Mouse (Mus musculus): ENCODE results near the gene Tmem206. TPM values are rescaled to one million over a fixed set of nuclear protein-coding genes. Genes with fewer than 3 reads are reported as not detected.

Gene Tmem206
- polyA plus RNA-seq, 1 experiment from 2014 or later = 36.6 TPM

DNA sequence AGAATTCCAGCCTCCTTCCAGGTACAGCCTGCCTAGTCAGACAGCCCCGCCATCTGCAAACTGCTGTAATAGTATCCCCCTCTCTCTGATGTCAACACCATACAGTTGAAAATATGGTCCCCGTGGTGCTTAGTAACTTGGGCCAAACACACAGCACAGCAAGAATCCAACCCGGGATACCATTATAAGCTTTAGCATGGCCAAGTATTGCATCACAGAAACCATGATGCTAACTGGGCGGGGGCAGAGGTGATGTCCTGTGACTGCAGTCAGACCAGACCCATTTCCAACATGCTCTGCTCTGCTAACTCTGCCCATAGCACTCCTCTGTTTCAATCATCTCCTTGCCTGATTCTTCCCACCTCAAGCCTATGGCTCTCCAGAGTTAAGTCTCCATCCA lies 11.8 kb upstream of the Tmem206 start:
- no peak for DNase-seq (ENCODE audit: low spot score)
- peaks cover 6% of the 10 kb centered on the region; the same call in 1 of the 2 replicates for H3K27me3 ChIP-seq (ENCODE audit: insufficient read depth, poor library complexity, severe bottlenecking)
- no peaks in the 10 kb centered on the region for H3K9me3 ChIP-seq
- no peak overlapping the region for H3K27ac ChIP-seq
- H3K4me3 ChIP-seq = no peak overlapping the region
- peaks cover 4% of the 10 kb centered on the region for H3K36me3 ChIP-seq
- peaks cover 24% of the 10 kb centered on the region for H3K4me1 ChIP-seq (replicated peaks)
- WGBS = 80% methylated on average over 4 of the region's 4 CpGs

DNA sequence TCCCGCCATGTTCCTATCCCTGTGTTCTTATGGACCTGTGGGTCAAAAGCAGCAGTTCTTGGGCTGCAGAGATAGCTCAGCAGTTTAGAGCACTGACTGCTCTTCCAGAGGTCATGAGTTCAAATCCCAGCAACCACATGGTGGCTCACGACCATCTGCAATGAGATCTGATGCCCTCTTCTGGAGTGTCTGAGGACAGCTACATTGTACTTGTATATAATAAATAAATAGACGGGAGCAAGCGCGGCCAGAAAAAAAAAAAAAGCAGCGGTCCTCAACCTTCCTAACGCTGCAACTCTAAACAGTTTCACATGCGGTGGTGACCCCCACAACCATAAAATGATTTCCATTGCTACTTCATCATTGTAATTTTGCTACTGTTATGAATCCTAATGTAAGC lies 8.9 kb upstream of the Tmem206 start:
- WGBS = 89% methylated on average over 8 of the region's 8 CpGs
- Histone ChIP-seq H3K36me3 (no peaks in the 10 kb centered on the region), H3K27ac (peak overlapping the region; percentile 97; the same call in 1 of the 2 replicates), H3K9me3 (no peaks in the 10 kb centered on the region), H3K4me3 (peak overlapping the region; percentile 84), H3K27me3 (ENCODE audit: insufficient read depth, poor library complexity, severe bottlenecking) (peaks cover 9% of the 10 kb centered on the region; the same call in 1 of the 2 replicates), H3K4me1 (replicated peaks) (peaks cover 24% of the 10 kb centered on the region)
- no peak for DNase-seq (ENCODE audit: low spot score)

DNA sequence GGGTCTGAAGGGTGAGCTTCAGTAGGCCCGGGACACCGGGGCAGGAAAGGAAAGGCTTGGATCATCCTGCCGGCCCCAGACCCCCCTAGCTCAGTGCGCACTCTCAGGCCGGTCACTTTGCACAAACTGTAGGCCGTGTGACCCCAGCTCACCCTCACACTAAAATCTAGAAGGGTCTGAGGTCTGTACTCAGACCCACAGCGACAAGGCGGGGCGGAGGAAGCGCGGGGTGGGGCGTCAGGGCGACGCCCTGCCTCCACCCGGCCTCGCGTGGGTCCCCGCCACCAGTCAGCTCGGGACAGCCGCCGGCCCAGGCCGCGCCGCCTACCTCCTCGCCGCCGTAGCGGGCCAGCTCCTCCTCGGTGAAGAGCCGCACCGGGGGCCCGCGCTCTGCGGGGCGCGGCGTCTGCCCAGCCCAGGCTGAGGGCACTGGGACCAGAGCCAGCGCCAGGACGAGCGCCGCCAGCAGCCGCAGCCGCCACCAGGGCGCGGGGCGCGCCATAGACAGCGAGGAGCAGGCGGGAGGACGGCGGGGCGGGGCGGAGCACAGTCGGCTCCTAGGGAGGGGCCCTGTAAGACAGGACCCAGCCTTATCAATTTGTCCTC lies 8.0 kb upstream of the Tmem206 start, which contains the start of gene Nenf:
Nenf (minus strand) TSS at position 604 of the 606 bp plus-strand sequence.
- Histone ChIP-seq H3K36me3 (no peaks in the 10 kb centered on the region), H3K27ac (peak within 1 kb of the TSS; percentile 97), H3K4me3 (peak within 1 kb of the TSS; percentile 84), H3K9me3 (no peaks in the 10 kb centered on the region), H3K27me3 (ENCODE audit: insufficient read depth, poor library complexity, severe bottlenecking) (peaks cover 9% of the 10 kb centered on the region; the same call in 1 of the 2 replicates), H3K4me1 (replicated peaks) (peaks cover 21% of the 10 kb centered on the region)
- under 1% methylated on average over 54 of the region's 54 CpGs for WGBS
- DNase-seq (ENCODE audit: low spot score) = peak; percentile 75

DNA sequence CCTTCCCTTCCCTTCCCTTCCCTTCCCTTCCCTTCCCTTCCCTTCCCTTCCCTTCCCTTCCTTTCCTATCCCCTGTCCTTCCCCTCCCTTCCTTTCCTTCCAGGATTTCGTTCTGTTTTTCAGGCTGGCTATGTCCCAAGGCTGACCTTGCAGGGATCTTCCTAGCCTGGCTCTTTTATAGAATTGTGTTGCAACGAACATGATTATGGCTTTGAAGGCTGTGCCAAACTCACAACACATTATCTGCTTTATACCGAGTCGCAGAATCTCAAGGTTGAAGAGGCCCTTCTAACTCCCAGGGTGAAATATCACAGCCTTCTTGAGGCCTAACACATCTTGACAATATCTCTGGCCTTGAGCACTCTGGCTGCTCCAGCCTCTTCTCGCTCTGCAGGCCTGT lies 7.0 kb upstream of the Tmem206 start:
- Histone ChIP-seq H3K9me3 (no peaks in the 10 kb centered on the region), H3K4me1 (replicated peaks) (peaks cover 15% of the 10 kb centered on the region), H3K27me3 (ENCODE audit: insufficient read depth, poor library complexity, severe bottlenecking) (peaks cover 9% of the 10 kb centered on the region; the same call in 1 of the 2 replicates), H3K36me3 (no peaks in the 10 kb centered on the region), H3K27ac (no peak overlapping the region), H3K4me3 (no peak overlapping the region)
- DNase-seq (ENCODE audit: low spot score) = no peak
- WGBS = 86% methylated on average over 5 of the region's 5 CpGs

DNA sequence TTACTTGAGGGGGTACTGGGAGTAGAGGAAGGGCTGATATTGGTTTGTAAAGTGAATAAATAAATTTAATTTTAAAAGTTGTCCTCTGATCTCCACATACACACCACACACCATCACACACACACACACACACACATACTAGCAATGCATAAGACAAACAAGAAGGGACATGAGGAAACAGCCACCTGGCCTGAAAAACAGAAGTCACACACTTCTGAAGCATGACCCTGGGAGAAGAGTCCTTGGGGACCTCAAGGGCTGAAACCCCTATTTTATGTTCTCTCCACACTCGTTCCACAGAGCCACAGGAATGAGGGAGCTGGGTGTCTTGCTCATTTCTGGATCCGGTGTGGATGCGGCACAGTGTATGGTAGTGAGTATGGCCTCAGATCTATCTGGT lies 2.3 kb upstream of the Tmem206 start:
- Histone ChIP-seq H3K4me1 (replicated peaks) (peaks cover 32% of the 10 kb centered on the region), H3K36me3 (peaks cover 5% of the 10 kb centered on the region; the same call in 1 of the 2 replicates), H3K27me3 (ENCODE audit: insufficient read depth, poor library complexity, severe bottlenecking) (peaks cover 19% of the 10 kb centered on the region; the same call in 1 of the 2 replicates), H3K27ac (no peak overlapping the region), H3K4me3 (no peak overlapping the region), H3K9me3 (no peaks in the 10 kb centered on the region)
- WGBS = 84% methylated on average over 3 of the region's 3 CpGs
- no peak for DNase-seq (ENCODE audit: low spot score)

DNA sequence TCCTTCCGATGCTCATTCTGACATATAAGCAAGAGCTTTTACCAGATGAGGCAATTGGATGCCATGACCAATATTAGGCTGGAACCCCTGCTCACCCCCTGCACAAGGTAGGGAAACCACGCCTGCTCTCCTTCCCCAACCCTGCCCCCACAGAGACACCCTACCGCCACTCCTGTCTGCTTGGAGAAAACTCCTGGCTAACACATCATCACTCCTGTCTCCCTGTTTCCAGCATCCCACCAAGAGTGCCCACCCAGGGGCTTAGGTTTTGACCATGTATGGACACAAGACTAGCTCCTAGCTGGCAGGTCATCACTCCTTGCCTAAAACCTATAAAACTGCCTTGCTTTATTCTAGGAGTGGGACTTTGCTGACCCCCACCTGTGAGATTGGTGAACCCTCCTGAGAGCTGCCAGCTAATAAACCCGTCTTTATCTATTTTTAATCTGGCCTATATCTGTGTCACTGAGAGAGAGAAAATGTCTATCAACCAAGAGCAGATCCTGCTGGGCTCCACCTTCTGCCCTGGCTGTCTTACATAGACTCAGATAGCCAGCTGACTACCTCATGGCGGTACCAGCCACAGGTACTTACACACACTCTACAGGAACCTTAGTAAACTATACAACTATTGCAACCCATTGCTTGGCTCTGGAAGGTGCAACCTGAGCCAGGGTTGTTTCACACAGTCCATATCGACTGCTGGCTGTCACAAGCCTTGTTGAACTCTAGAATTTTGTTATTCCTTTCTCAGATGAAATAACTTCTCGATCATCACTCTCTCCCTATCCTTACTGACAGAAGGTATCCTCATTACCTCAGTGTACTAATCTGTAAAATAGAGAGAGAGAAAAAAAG lies 750 bp upstream of the Tmem206 start:
- WGBS = 80% methylated on average over 7 of the region's 7 CpGs
- H3K4me3 ChIP-seq = no peak overlapping the region
- H3K36me3 ChIP-seq = peaks cover 16% of the 10 kb centered on the region
- H3K27me3 ChIP-seq (ENCODE audit: insufficient read depth, poor library complexity, severe bottlenecking) = 0 out of 2 replicates have a peak, but pooled peaks cover 10% of the 10 kb centered on the region
- H3K4me1 ChIP-seq (replicated peaks) = peaks cover 33% of the 10 kb centered on the region
- no peak for DNase-seq (ENCODE audit: low spot score)
- H3K27ac ChIP-seq = peak overlapping the region; percentile 95
- H3K9me3 ChIP-seq = no peaks in the 10 kb centered on the region

DNA sequence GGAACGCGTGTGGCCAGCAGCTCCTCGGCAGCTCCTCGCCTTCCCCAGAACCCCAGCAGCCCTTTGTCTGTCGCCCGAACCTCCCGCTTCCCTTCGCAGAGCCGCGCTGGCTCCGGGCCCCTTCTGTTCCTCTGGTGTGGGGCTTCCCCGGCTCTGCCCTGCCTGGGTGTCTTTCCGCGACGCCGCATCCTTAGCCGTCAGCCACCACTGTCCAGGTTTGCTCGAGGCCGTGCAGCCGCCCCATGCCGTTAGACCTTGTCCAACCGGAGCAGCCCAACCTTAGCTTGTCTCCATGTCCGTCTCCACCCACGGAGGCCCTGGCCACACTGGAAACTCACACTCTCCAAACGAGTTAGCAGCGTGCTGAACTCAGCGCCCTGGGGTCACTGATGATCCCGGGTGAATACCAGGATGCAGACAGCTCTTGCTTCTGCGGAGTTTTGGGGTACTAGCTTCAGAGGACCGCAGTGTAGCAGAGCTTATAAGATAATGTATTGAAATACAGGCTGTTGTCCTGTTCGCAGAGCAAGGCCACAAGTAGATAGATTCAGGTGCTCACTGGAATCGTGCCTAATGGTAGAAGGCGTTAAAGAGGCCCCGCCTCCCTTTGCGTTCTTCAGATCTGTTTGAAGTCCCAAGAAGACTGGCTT lies 646 bp downstream of the Tmem206 start:
- Histone ChIP-seq H3K4me1 (replicated peaks) (peaks cover 33% of the 10 kb centered on the region), H3K9me3 (no peaks in the 10 kb centered on the region), H3K27me3 (ENCODE audit: insufficient read depth, poor library complexity, severe bottlenecking) (0 out of 2 replicates have a peak, but pooled peaks cover 10% of the 10 kb centered on the region), H3K36me3 (peaks cover 29% of the 10 kb centered on the region), H3K4me3 (peak overlapping the region; percentile 92), H3K27ac (peak overlapping the region; percentile 95)
- WGBS = 2% methylated on average over 35 of the region's 35 CpGs
- DNase-seq (ENCODE audit: low spot score) = peak; percentile 73

DNA sequence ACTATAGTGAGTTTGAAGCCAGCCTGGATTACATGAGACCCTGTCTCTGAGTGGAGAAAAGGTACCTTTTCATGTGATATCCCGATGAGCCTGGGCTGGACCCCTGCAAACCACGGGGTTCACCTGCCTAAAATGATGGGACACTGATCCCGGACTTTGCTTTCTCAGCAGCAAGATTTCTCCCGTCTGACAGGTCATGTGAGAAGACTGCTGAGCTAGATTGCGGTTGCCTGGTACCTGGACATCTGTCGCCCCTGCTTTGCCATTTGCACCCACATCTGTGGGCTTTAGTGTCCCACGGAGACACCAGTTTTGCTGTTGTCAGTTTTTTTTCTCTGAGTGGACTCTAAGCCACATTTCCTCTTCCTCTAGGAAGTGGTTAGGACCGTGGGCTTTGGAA lies 1.5 kb downstream of the Tmem206 start:
- Histone ChIP-seq H3K27me3 (ENCODE audit: insufficient read depth, poor library complexity, severe bottlenecking) (0 out of 2 replicates have a peak, but pooled peaks cover 10% of the 10 kb centered on the region), H3K27ac (no peak overlapping the region), H3K4me3 (peak overlapping the region; percentile 92), H3K9me3 (no peaks in the 10 kb centered on the region), H3K4me1 (replicated peaks) (peaks cover 33% of the 10 kb centered on the region), H3K36me3 (peaks cover 38% of the 10 kb centered on the region)
- DNase-seq (ENCODE audit: low spot score) = no peak
- WGBS = 88% methylated on average over 8 of the region's 8 CpGs

DNA sequence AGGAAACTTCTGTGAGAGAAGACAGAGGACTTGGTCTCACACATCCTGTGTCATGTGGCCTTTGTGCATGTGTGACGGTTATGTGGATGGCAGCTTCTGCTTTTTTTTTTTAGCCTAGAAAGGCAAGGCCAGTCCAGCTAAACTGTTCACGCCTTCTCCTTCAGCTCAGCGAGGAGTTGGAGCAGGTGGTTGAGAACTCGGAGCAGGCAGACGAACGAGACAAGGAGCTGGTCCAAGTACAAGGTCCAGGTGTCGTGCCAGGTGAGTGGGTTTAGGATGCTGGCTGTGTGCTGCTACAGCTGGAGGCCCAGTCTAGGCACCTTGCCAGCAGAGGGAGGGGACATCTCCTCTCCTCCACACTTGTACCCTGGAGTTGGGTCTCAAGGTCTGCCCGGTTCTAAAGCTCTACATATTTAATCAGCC lies 2.3 kb downstream of the Tmem206 start:
- no peaks in the 10 kb centered on the region for H3K9me3 ChIP-seq
- WGBS = 93% methylated on average over 8 of the region's 8 CpGs
- peaks cover 33% of the 10 kb centered on the region for H3K4me1 ChIP-seq (replicated peaks)
- 0 out of 2 replicates have a peak, but pooled peaks cover 10% of the 10 kb centered on the region for H3K27me3 ChIP-seq (ENCODE audit: insufficient read depth, poor library complexity, severe bottlenecking)
- DNase-seq (ENCODE audit: low spot score) = no peak
- peaks cover 46% of the 10 kb centered on the region for H3K36me3 ChIP-seq
- H3K4me3 ChIP-seq = no peak overlapping the region
- no peak overlapping the region for H3K27ac ChIP-seq

DNA sequence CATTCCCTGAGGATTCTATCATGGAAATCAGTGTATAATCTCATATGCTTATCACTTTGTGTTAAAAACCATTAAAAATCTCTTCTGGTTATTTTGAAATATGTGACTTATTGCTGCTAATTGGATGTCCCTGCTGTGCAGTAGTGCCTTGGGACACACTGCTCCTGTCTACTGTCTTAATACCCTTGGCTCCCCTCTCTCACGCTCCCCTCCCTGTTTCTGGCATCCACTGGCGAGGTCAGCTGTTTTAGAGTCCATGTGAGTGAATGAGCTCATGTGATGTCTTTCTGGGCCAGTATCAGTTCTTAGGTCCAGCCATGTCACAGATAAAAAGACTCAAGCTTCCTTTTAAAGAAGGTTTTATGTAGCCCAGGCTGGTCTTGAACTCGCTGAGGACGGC lies 4.6 kb downstream of the Tmem206 start:
- no peak overlapping the region for H3K27ac ChIP-seq
- H3K9me3 ChIP-seq = no peaks in the 10 kb centered on the region
- H3K4me1 ChIP-seq (replicated peaks) = peaks cover 31% of the 10 kb centered on the region
- no peak for DNase-seq (ENCODE audit: low spot score)
- no peaks in the 10 kb centered on the region for H3K27me3 ChIP-seq (ENCODE audit: insufficient read depth, poor library complexity, severe bottlenecking)
- no peak overlapping the region for H3K4me3 ChIP-seq
- peaks cover 63% of the 10 kb centered on the region for H3K36me3 ChIP-seq
- 84% methylated on average over 4 of the region's 4 CpGs for WGBS

DNA sequence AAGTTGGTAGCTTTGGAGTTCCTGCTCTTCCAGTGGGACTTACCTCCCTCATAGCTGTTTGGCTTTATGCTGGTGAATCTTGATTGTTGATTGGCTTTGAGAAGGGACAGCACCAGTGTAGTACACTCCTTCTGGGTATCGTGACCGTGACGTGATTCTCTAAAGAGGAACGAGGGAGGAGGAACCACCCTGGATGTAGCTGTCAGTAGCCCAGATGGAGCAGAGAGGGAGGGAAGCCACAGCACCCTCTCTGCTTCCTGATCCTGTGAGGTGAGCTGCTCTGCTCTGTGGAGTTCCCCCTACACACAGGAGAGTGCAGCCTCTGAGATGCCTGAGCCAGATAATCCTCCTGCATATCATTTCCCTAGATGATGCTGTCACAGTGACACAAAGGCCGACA lies 8.8 kb downstream of the Tmem206 start:
- H3K36me3 ChIP-seq = peaks cover 87% of the 10 kb centered on the region
- no peak overlapping the region for H3K4me3 ChIP-seq
- H3K27me3 ChIP-seq (ENCODE audit: insufficient read depth, poor library complexity, severe bottlenecking) = no peaks in the 10 kb centered on the region
- H3K9me3 ChIP-seq = no peaks in the 10 kb centered on the region
- DNase-seq (ENCODE audit: low spot score) = no peak
- no peaks in the 10 kb centered on the region for H3K4me1 ChIP-seq (replicated peaks)
- 85% methylated on average over 5 of the region's 5 CpGs for WGBS
- no peak overlapping the region for H3K27ac ChIP-seq

DNA sequence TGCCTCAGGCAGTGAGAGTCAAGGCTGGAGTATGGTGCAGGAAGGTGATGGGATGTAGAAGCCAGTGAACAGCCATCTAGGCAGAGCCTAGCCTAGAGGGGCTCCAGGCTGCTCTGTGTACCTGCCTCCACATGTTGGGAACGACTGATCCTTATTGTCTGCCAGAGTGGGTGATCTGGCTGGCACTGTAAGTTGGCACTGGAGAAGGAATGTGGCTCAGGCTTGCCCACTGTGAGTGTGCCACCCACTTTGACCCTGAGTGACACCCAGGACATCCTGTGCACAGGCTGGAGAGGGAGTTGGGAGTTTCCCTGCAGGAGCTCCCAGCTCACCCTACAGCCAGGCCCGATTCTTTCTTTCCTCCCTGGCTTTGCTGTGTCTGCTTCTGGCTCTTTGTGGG lies 14.2 kb downstream of the Tmem206 start:
- WGBS = 85% methylated on average over 2 of the region's 2 CpGs
- no peaks in the 10 kb centered on the region for H3K9me3 ChIP-seq
- no peak overlapping the region for H3K4me3 ChIP-seq
- no peaks in the 10 kb centered on the region for H3K4me1 ChIP-seq (replicated peaks)
- no peak overlapping the region for H3K27ac ChIP-seq
- peaks cover 88% of the 10 kb centered on the region for H3K36me3 ChIP-seq
- DNase-seq (ENCODE audit: low spot score) = no peak
- no peaks in the 10 kb centered on the region for H3K27me3 ChIP-seq (ENCODE audit: insufficient read depth, poor library complexity, severe bottlenecking)

Data from hindbrain, embryonic 10.5 days (tissue).